In genomic region chr15:25026786-25027461, GRCm38 (mm10) we compare ENCODE assay signal across 8 mouse cellular contexts.
DNase-seq lines count a peak whose midpoint lies in the region; ATAC-seq lines count a peak whose summit lies in the region.

No protein-coding gene starts in this region.

- H3K4me1 ChIP-seq in hindbrain, embryonic 10.5 days (replicated peaks), result peaks cover 15% of the 10 kb centered on the region
- no peaks in the 10 kb centered on the region for H3K4me1 ChIP-seq in limb, embryonic 11.5 days (ENCODE audit: control insufficient read depth, insufficient read depth, low read length)

- H3K36me3 ChIP-seq in hindbrain, embryonic 10.5 days, result no peaks in the 10 kb centered on the region
- no peaks in the 10 kb centered on the region for H3K36me3 ChIP-seq in limb, embryonic 11.5 days (ENCODE audit: control insufficient read depth, insufficient read depth, low read length)

- H3K9me3 ChIP-seq in hindbrain, embryonic 10.5 days, result no peaks in the 10 kb centered on the region
- H3K9me3 ChIP-seq in limb, embryonic 11.5 days (ENCODE audit: control insufficient read depth, low read length), result no peaks in the 10 kb centered on the region

- no peak for ATAC-seq in limb, embryonic 11.5 days (ENCODE audit: insufficient number of reproducible peaks, low FRiP score, low TSS enrichment, low read depth)

- H3K4me2 ChIP-seq in limb, embryonic 11.5 days (ENCODE audit: low read depth, severe bottlenecking), result peak overlapping the region; percentile 41

- H3K4me3 ChIP-seq in hindbrain, embryonic 10.5 days, result peak overlapping the region; percentile 42
- 0 out of 2 replicates have a peak overlapping the region, but pooled peaks have one; percentile 0 for H3K4me3 ChIP-seq in limb, embryonic 11.5 days (ENCODE audit: low read depth, low read length)

- no peaks in the 10 kb centered on the region for H3K27me3 ChIP-seq in hindbrain, embryonic 10.5 days (ENCODE audit: insufficient read depth, poor library complexity, severe bottlenecking)
- H3K27me3 ChIP-seq in limb, embryonic 11.5 days (ENCODE audit: control insufficient read depth, insufficient read depth, low read length), result no peaks in the 10 kb centered on the region

- peak; percentile 5 for DNase-seq in cerebellum, adult 8-10 months
- DNase-seq in cerebellum, adult 18-20 months, result no peak
- DNase-seq in ES-CJ7 (ENCODE audit: low read depth, low spot score), result peak; percentile 65
- DNase-seq in hindbrain, embryonic 10.5 days (ENCODE audit: low spot score), result peak; percentile 57
- DNase-seq in limb, embryonic 11.5 days (ENCODE audit: low spot score), result peak; percentile 37
- DNase-seq in right cerebral cortex, postnatal 25 days, result peak; percentile 51
- no peak for DNase-seq in thymus, adult 18-20 months
- no peak for DNase-seq in Muller cell, postnatal 12 days (ENCODE audit: inconsistent ontology term)

- WGBS in hindbrain, embryonic 10.5 days, result 5% methylated on average over 15 of the region's 15 CpGs
- 13% methylated on average over 15 of the region's 15 CpGs for whole genome bisulfite sequencing in limb, embryonic 11.5 days

- peak overlapping the region; percentile 81 for H3K27ac ChIP-seq in hindbrain, embryonic 10.5 days
- H3K27ac ChIP-seq in limb, embryonic 11.5 days (replicated peaks; ENCODE audit: low read depth, low read length), result no peak overlapping the region

- H3K9ac ChIP-seq in limb, embryonic 11.5 days (ENCODE audit: low read length), result no peak overlapping the region

Comparison
In these comparisons a context has a peak if more than half of its experiments do, and no peak if none do; other contexts are left out.
1. DNase-seq: peak in cerebellum, adult 8-10 months (single experiment), ES-CJ7 (single experiment), hindbrain, embryonic 10.5 days (single experiment), limb, embryonic 11.5 days (single experiment) and right cerebral cortex, postnatal 25 days (single experiment); none in cerebellum, adult 18-20 months (0 of 2), thymus, adult 18-20 months (0 of 2) and Muller cell, postnatal 12 days (single experiment).